ENCODE assay signal across 33 mouse cellular contexts in the genomic region with DNA sequence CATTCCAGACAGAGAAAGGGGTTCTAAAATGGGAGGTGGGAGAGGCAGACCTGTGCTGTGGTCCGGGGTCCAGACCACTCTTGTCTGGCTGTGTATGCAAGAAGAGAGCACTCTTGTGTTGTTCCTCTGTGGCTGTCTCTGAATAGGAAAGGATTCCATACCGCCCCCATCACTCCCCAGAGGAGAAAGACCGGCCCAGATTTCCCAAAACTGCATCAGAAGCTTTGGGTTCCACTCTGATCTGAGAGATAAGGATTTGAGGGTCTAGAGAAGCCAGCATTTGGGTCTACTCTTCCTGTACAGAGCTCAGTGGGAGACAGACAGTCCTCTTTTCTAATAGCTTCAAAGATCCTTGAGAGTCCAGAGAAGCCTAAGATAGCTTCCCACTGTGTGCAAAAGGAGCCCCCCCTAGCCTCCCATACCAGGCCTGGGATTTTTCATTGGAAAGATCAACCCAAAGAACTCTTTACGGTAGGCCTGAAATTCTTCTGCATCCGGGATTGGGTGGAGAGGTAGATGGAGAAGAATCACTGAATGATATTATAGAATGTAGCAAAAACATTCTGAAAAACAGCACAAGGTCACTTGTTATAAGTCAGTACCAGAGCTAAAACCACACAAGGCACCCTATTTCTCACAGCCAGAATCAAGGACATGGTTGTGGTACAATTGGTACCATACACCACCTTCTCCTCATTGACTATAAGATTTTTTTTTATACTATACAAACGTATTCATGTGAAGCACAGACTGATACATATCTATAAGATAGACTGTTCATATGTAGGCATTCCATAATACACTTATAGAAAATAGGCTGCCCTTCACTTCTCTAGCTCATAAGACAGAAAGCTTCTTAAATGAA. TPM values are rescaled to one million over a fixed set of nuclear protein-coding genes. Genes with fewer than 3 reads are reported as not detected.
DNase-seq lines count a peak whose midpoint lies in the region; ATAC-seq and TF ChIP-seq lines count a peak whose summit lies in the region.
"Had no signal": no experiment of that assay in that cellular context is flagged by ENCODE, and none has a peak within 500 bp of the region (broad histone marks: within the 10 kb centered on the region; RNA-seq: fewer than 3 reads in every experiment).

No protein-coding gene starts in this region.

- peak; percentile 43 for DNase-seq in hindbrain, embryonic 11.5 days (ENCODE audit: low spot score)
- DNase-seq in limb, embryonic 10.5 days (ENCODE audit: low spot score), result peak; percentile 53
- DNase-seq in layer of hippocampus, adult 2 months (ENCODE audit: low spot score in 2 of 2), result no peak
- DNase-seq in frontal cortex, postnatal 25 days (ENCODE audit: low spot score in 2 of 2), result no peak
- DNase-seq: cerebellum, adult 11 months; cerebellum, postnatal 14 days; heart, adult 18-20 months; kidney, adult 9 months; liver, postnatal 0 days; retina, postnatal 1 day; right cerebral cortex, postnatal 25 days; spleen, adult 18-20 months had no signal

- H3ac ChIP-seq in myocyte (ENCODE audit: control insufficient read depth, insufficient read length), result no peak overlapping the region

- H3K27me3 ChIP-seq in hindbrain, embryonic 11.5 days (ENCODE audit: control insufficient read depth, insufficient read depth, low read length), result peaks cover 96% of the 10 kb centered on the region
- peaks cover 77% of the 10 kb centered on the region for H3K27me3 ChIP-seq in hindbrain, embryonic 16.5 days (replicated peaks; ENCODE audit: control insufficient read depth, insufficient read depth, low read length)
- H3K27me3 ChIP-seq in limb, embryonic 10.5 days (ENCODE audit: low read depth, poor library complexity, severe bottlenecking), result peaks cover 100% of the 10 kb centered on the region
- peaks cover 2% of the 10 kb centered on the region for H3K27me3 ChIP-seq in myocyte (ENCODE audit: control insufficient read depth, insufficient read depth, insufficient read length)
- peaks cover 77% of the 10 kb centered on the region for H3K27me3 ChIP-seq in neural tube, embryonic 15.5 days (replicated peaks)

- no peaks in the 10 kb centered on the region for H3K36me3 ChIP-seq in hindbrain, embryonic 11.5 days (ENCODE audit: control insufficient read depth, insufficient read depth, low read length)
- H3K36me3 ChIP-seq in hindbrain, embryonic 16.5 days (ENCODE audit: control insufficient read depth, insufficient read depth, low read length), result no peaks in the 10 kb centered on the region
- no peaks in the 10 kb centered on the region for H3K36me3 ChIP-seq in limb, embryonic 10.5 days
- no peaks in the 10 kb centered on the region for H3K36me3 ChIP-seq in myocyte (ENCODE audit: control insufficient read depth, insufficient read depth)
- no peaks in the 10 kb centered on the region for H3K36me3 ChIP-seq in neural tube, embryonic 15.5 days
- H3K36me3 ChIP-seq: forebrain, embryonic 15.5 days; G1E; heart, embryonic 12.5 days; hindbrain, embryonic 12.5 days; midbrain, embryonic 12.5 days had no signal

- no peak for ATAC-seq in hindbrain, embryonic 11.5 days (ENCODE audit: low FRiP score)
- no peak for ATAC-seq in hindbrain, embryonic 16.5 days
- ATAC-seq in neural tube, embryonic 15.5 days (ENCODE audit: low FRiP score), result no peak
- ATAC-seq: forebrain, embryonic 15.5 days; inflammation-experienced regulatory T-cells, adult 6 months; liver, postnatal 0 days; Patski had no signal

- no peaks in the 10 kb centered on the region for H3K9me3 ChIP-seq in hindbrain, embryonic 11.5 days (ENCODE audit: control insufficient read depth, low read length)
- no peaks in the 10 kb centered on the region for H3K9me3 ChIP-seq in hindbrain, embryonic 16.5 days (ENCODE audit: control insufficient read depth, low read length)
- H3K9me3 ChIP-seq in limb, embryonic 10.5 days (replicated peaks), result no peaks in the 10 kb centered on the region
- no peaks in the 10 kb centered on the region for H3K9me3 ChIP-seq in neural tube, embryonic 15.5 days (replicated peaks)
- H3K9me3 ChIP-seq: forebrain, embryonic 15.5 days; heart, embryonic 12.5 days; hindbrain, embryonic 12.5 days; midbrain, embryonic 12.5 days had no signal

- 14% methylated on average over 6 of the region's 6 CpGs for WGBS in hindbrain, embryonic 11.5 days
- WGBS in hindbrain, embryonic 16.5 days, result 10% methylated on average over 6 of the region's 6 CpGs
- WGBS in limb, embryonic 10.5 days, result 18% methylated on average over 6 of the region's 6 CpGs
- WGBS in neural tube, embryonic 15.5 days, result 16% methylated on average over 6 of the region's 6 CpGs

- no peaks in the 10 kb centered on the region for H3K79me2 ChIP-seq in myocyte (ENCODE audit: control insufficient read depth, insufficient read depth)

- H3K4me3 ChIP-seq in hindbrain, embryonic 11.5 days (ENCODE audit: low read depth, low read length), result no peak overlapping the region
- H3K4me3 ChIP-seq in hindbrain, embryonic 16.5 days (ENCODE audit: low read length), result no peak overlapping the region
- no peak overlapping the region for H3K4me3 ChIP-seq in limb, embryonic 10.5 days
- H3K4me3 ChIP-seq in myocyte, result peak overlapping the region; percentile 52
- H3K4me3 ChIP-seq in neural tube, embryonic 15.5 days (replicated peaks), result peak overlapping the region; percentile 35
- H3K4me3 ChIP-seq in layer of hippocampus, adult 2 months, result no peak overlapping the region
- H3K4me3 ChIP-seq: forebrain, embryonic 15.5 days; hindbrain, embryonic 12.5 days had no signal

- H3K4me2 ChIP-seq in hindbrain, embryonic 11.5 days (replicated peaks; ENCODE audit: low read depth, low read length), result no peak overlapping the region
- no peak overlapping the region for H3K4me2 ChIP-seq in hindbrain, embryonic 16.5 days (ENCODE audit: low read length)
- peak overlapping the region; percentile 84 for H3K4me2 ChIP-seq in myocyte (ENCODE audit: low read depth)
- peak overlapping the region; percentile 22; the same call in 1 of the 2 replicates for H3K4me2 ChIP-seq in neural tube, embryonic 15.5 days
- H3K4me2 ChIP-seq: forebrain, embryonic 15.5 days; heart, embryonic 12.5 days; hindbrain, embryonic 12.5 days; liver, embryonic 11.5 days; midbrain, embryonic 12.5 days had no signal

- TF ChIP-seq POLR2A in myocyte (IDR thresholded peaks at IDR 0.05; ENCODE audit: insufficient read length, low read depth), result no peak

- H3K4me1 ChIP-seq in hindbrain, embryonic 11.5 days (replicated peaks; ENCODE audit: control insufficient read depth, insufficient read depth, low read length), result 0 out of 2 replicates have a peak, but pooled peaks cover 2% of the 10 kb centered on the region
- peaks cover 2% of the 10 kb centered on the region; the same call in 1 of the 2 replicates for H3K4me1 ChIP-seq in hindbrain, embryonic 16.5 days (ENCODE audit: control insufficient read depth, insufficient read depth, low read depth, low read length)
- H3K4me1 ChIP-seq in limb, embryonic 10.5 days, result peaks cover 17% of the 10 kb centered on the region
- H3K4me1 ChIP-seq in neural tube, embryonic 15.5 days, result peaks cover 17% of the 10 kb centered on the region

- H3K27ac ChIP-seq in hindbrain, embryonic 11.5 days (ENCODE audit: low read depth, low read length), result no peak overlapping the region
- H3K27ac ChIP-seq in hindbrain, embryonic 16.5 days (ENCODE audit: low read depth, low read length), result no peak overlapping the region
- H3K27ac ChIP-seq in limb, embryonic 10.5 days, result no peak overlapping the region
- H3K27ac ChIP-seq in neural tube, embryonic 15.5 days (replicated peaks), result no peak overlapping the region
- no peak overlapping the region for H3K27ac ChIP-seq in layer of hippocampus, adult 2 months
- H3K27ac ChIP-seq: forebrain, embryonic 15.5 days; hindbrain, embryonic 12.5 days; midbrain, embryonic 12.5 days had no signal

- TF ChIP-seq CTCF in layer of hippocampus, adult 2 months (conservative IDR thresholded peaks at IDR 0.05), result no peak

- no peak overlapping the region for H3K9ac ChIP-seq in hindbrain, embryonic 11.5 days (ENCODE audit: low read depth, low read length)
- H3K9ac ChIP-seq in hindbrain, embryonic 16.5 days (ENCODE audit: low read depth, low read length), result no peak overlapping the region
- no peak overlapping the region for H3K9ac ChIP-seq in neural tube, embryonic 15.5 days (replicated peaks)
- H3K9ac ChIP-seq: forebrain, embryonic 15.5 days; heart, embryonic 12.5 days; hindbrain, embryonic 12.5 days; liver, postnatal 0 days; midbrain, embryonic 12.5 days had no signal

RNA-seq across cellular contexts. Expression of a gene that starts 2.0 kb away (rescaled TPM):
- polyA plus RNA-seq in hindbrain, embryonic 11.5 days (2014; fragmentation: Nextera tagmentation; extraction: Ambion mirVana), result 0.11 and 0.48 TPM in 2 replicates
- not detected in 2 replicates for polyA plus RNA-seq in hindbrain, embryonic 16.5 days (2015; fragmentation: Nextera tagmentation; extraction: Ambion mirVana)
- polyA plus RNA-seq in limb, embryonic 10.5 days (2016; fragmentation: Nextera tagmentation; extraction: Ambion mirVana), result 0.51 and 1.2 TPM in 2 replicates
- polyA plus RNA-seq in myocyte (2012; fragmentation: generic; extraction: Trizol), result 5.8 TPM
- 5.7 and 9.3 TPM in 2 replicates for polyA plus RNA-seq in neural tube, embryonic 15.5 days (2015; fragmentation: Nextera tagmentation; extraction: Ambion mirVana)
- not detected for total RNA-seq in layer of hippocampus, adult 2 months (2021)
- total RNA-seq: adrenal gland, adult 18-20 months; adrenal gland, postnatal 4 days; G1E; gastrocnemius, postnatal 25 days; heart, adult 18-20 months; heart, postnatal 10 days; layer of hippocampus, adult 8-10 months; left cerebral cortex, postnatal 14 days had no signal
- polyA plus RNA-seq: forebrain, embryonic 15.5 days; G1E; inflammation-experienced regulatory T-cells, adult 6 months; liver, embryonic 11.5 days; liver, postnatal 0 days; lung, postnatal 0 days had no signal

RNA-seq across cellular contexts. Expression of a gene that starts 13.7 kb away (rescaled TPM):
- not detected in 2 replicates for polyA plus RNA-seq in hindbrain, embryonic 11.5 days (2014; fragmentation: Nextera tagmentation; extraction: Ambion mirVana)
- polyA plus RNA-seq in hindbrain, embryonic 16.5 days (2015; fragmentation: Nextera tagmentation; extraction: Ambion mirVana), result not detected in 2 replicates
- 0.36 TPM in 1 of 2 replicates, not detected in the other for polyA plus RNA-seq in limb, embryonic 10.5 days (2016; fragmentation: Nextera tagmentation; extraction: Ambion mirVana)
- polyA plus RNA-seq in myocyte (2012; fragmentation: generic; extraction: Trizol), result 5.6 TPM
- polyA plus RNA-seq in neural tube, embryonic 15.5 days (2015; fragmentation: Nextera tagmentation; extraction: Ambion mirVana), result 12.7 and 19.7 TPM in 2 replicates
- not detected for total RNA-seq in layer of hippocampus, adult 2 months (2021)
- total RNA-seq: adrenal gland, adult 18-20 months; adrenal gland, postnatal 4 days; G1E; gastrocnemius, postnatal 25 days; heart, adult 18-20 months; heart, postnatal 10 days; layer of hippocampus, adult 8-10 months; left cerebral cortex, postnatal 14 days had no signal
- polyA plus RNA-seq: embryonic facial prominence, embryonic 14.5 days; forebrain, embryonic 15.5 days; G1E; heart, embryonic 12.5 days; hindbrain, embryonic 12.5 days; inflammation-experienced regulatory T-cells, adult 6 months; liver, embryonic 11.5 days; liver, postnatal 0 days; lung, postnatal 0 days; midbrain, embryonic 12.5 days; Patski; thymus, postnatal 0 days; urinary bladder, adult 2 months had no signal

RNA-seq across cellular contexts. Expression of a gene that starts 31.4 kb away (rescaled TPM):
- not detected in 2 replicates for polyA plus RNA-seq in hindbrain, embryonic 11.5 days (2014; fragmentation: Nextera tagmentation; extraction: Ambion mirVana)
- polyA plus RNA-seq in hindbrain, embryonic 16.5 days (2015; fragmentation: Nextera tagmentation; extraction: Ambion mirVana), result not detected in 2 replicates
- polyA plus RNA-seq in limb, embryonic 10.5 days (2016; fragmentation: Nextera tagmentation; extraction: Ambion mirVana), result 2.4 and 4.7 TPM in 2 replicates
- 20.5 TPM for polyA plus RNA-seq in myocyte (2012; fragmentation: generic; extraction: Trizol)
- 2.1 and 5.6 TPM in 2 replicates for polyA plus RNA-seq in neural tube, embryonic 15.5 days (2015; fragmentation: Nextera tagmentation; extraction: Ambion mirVana)
- not detected for total RNA-seq in layer of hippocampus, adult 2 months (2021)
- total RNA-seq: adrenal gland, adult 18-20 months; heart, adult 18-20 months; heart, postnatal 10 days; layer of hippocampus, adult 8-10 months; left cerebral cortex, postnatal 14 days had no signal
- polyA plus RNA-seq: embryonic facial prominence, embryonic 14.5 days; forebrain, embryonic 15.5 days; G1E; heart, embryonic 12.5 days; hindbrain, embryonic 12.5 days; inflammation-experienced regulatory T-cells, adult 6 months; liver, embryonic 11.5 days; liver, postnatal 0 days; lung, postnatal 0 days; midbrain, embryonic 12.5 days; Patski had no signal

RNA-seq across cellular contexts. Expression of a gene that starts 43.7 kb away (rescaled TPM):
- polyA plus RNA-seq in hindbrain, embryonic 11.5 days (2014; fragmentation: Nextera tagmentation; extraction: Ambion mirVana), result not detected in 2 replicates
- polyA plus RNA-seq in hindbrain, embryonic 16.5 days (2015; fragmentation: Nextera tagmentation; extraction: Ambion mirVana), result not detected in 2 replicates
- polyA plus RNA-seq in limb, embryonic 10.5 days (2016; fragmentation: Nextera tagmentation; extraction: Ambion mirVana), result 21.4 and 51.4 TPM in 2 replicates
- polyA plus RNA-seq in myocyte (2012; fragmentation: generic; extraction: Trizol), result 43.5 TPM
- polyA plus RNA-seq in neural tube, embryonic 15.5 days (2015; fragmentation: Nextera tagmentation; extraction: Ambion mirVana), result 51.3 and 71.0 TPM in 2 replicates
- total RNA-seq in layer of hippocampus, adult 2 months (2021), result not detected
- total RNA-seq: heart, adult 18-20 months; heart, postnatal 10 days; layer of hippocampus, adult 8-10 months; left cerebral cortex, postnatal 14 days had no signal
- polyA plus RNA-seq: embryonic facial prominence, embryonic 14.5 days; forebrain, embryonic 15.5 days; heart, embryonic 12.5 days; hindbrain, embryonic 12.5 days; inflammation-experienced regulatory T-cells, adult 6 months; liver, postnatal 0 days; lung, postnatal 0 days; midbrain, embryonic 12.5 days; thymus, postnatal 0 days had no signal

RNA-seq across cellular contexts. Expression of a gene that starts 44.4 kb away (rescaled TPM):
- polyA plus RNA-seq in hindbrain, embryonic 11.5 days (2014; fragmentation: Nextera tagmentation; extraction: Ambion mirVana), result 21.0 and 21.6 TPM in 2 replicates
- 19.1 and 20.4 TPM in 2 replicates for polyA plus RNA-seq in hindbrain, embryonic 16.5 days (2015; fragmentation: Nextera tagmentation; extraction: Ambion mirVana)
- polyA plus RNA-seq in limb, embryonic 10.5 days (2016; fragmentation: Nextera tagmentation; extraction: Ambion mirVana), result 10.6 and 12.7 TPM in 2 replicates
- 1.2 TPM for polyA plus RNA-seq in myocyte (2012; fragmentation: generic; extraction: Trizol)
- 14.6 and 20.7 TPM in 2 replicates for polyA plus RNA-seq in neural tube, embryonic 15.5 days (2015; fragmentation: Nextera tagmentation; extraction: Ambion mirVana)
- not detected for total RNA-seq in layer of hippocampus, adult 2 months (2021)
- total RNA-seq: layer of hippocampus, adult 8-10 months; left cerebral cortex, postnatal 14 days had no signal
- polyA plus RNA-seq: forebrain, embryonic 15.5 days; inflammation-experienced regulatory T-cells, adult 6 months; liver, postnatal 0 days; lung, postnatal 0 days; midbrain, embryonic 12.5 days had no signal

Comparison
In these comparisons a context has a peak if more than half of its experiments do, and no peak if none do; other contexts are left out.
1. DNase-seq: peak in hindbrain, embryonic 11.5 days (single experiment) and limb, embryonic 10.5 days (single experiment); none in layer of hippocampus, adult 2 months (0 of 2) and frontal cortex, postnatal 25 days (0 of 2).
2. H3K4me2 ChIP-seq: peak in myocyte (single experiment) and neural tube, embryonic 15.5 days (single experiment); none in hindbrain, embryonic 11.5 days (single experiment) and hindbrain, embryonic 16.5 days (single experiment).
3. H3K4me3 ChIP-seq: peak in myocyte (single experiment) and neural tube, embryonic 15.5 days (single experiment); none in hindbrain, embryonic 11.5 days (single experiment), hindbrain, embryonic 16.5 days (single experiment), limb, embryonic 10.5 days (single experiment) and layer of hippocampus, adult 2 months (single experiment).